In the genomic region with DNA sequence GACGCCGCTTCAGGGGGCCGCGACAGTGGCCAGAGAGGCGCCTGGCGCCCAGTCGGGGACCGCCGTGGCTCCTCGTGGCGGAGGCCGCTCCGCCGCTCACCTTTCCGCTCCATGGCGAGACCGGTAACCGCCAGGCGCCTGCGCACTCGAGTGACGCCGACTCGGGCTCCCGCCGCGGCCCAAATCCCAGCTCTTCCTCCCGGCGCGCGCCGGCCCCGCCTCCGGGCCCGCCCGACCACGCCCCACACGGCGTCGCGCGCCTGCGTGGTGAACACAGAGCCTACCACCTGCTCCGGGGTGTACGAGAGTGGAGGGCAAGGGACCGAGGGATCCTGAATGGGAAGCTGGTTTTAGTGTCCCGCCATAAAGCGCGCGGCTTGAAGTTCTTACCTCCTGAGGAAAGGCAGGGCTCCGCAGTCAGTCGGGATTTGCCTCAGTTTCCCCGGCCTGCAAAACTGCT, we compare ENCODE assay signal across 1 mouse cellular context.
A peak's percentile ranks its signal among the peaks of the same experiment; 100 is the strongest.
TF ChIP-seq lines count a peak whose summit lies in the region.

TSS of gene Srpk1 (minus strand) at position 410 of the 460 bp plus-strand sequence.

TF ChIP-seq in MEL, 35 proteins besides CTCF, POLR2A, EP300 and RAD21 (continued from another document):
- TF ChIP-seq KAT2A (conservative IDR thresholded peaks at IDR 0.05; ENCODE audit: low read depth, low read length): no peak; the same call in 1 of the 2 replicates
- TF ChIP-seq HCFC1 (IDR thresholded peaks at IDR 0.05; ENCODE audit: low read depth, low read length): peak; percentile 76
- no peak for TF ChIP-seq USF2 (IDR thresholded peaks at IDR 0.05; ENCODE audit: borderline replicate concordance in 1 of 2, insufficient read depth in 1 of 2, low read depth in 1 of 2, low read length in 2 of 2)
